Mouse (Mus musculus) natural killer cell, adult 2 months (primary cell): ENCODE results near the gene AC109138.7.
A peak's percentile ranks its signal among the peaks of the same experiment; 100 is the strongest.

Source experiments
- DNase-seq, 2 experiments: peaks; one replicate each; pipeline ENCODE4 v3.0.0; 2022; ENCODE audit warnings: low spot score in 2 of 2

AC109138.7 gene

DNA sequence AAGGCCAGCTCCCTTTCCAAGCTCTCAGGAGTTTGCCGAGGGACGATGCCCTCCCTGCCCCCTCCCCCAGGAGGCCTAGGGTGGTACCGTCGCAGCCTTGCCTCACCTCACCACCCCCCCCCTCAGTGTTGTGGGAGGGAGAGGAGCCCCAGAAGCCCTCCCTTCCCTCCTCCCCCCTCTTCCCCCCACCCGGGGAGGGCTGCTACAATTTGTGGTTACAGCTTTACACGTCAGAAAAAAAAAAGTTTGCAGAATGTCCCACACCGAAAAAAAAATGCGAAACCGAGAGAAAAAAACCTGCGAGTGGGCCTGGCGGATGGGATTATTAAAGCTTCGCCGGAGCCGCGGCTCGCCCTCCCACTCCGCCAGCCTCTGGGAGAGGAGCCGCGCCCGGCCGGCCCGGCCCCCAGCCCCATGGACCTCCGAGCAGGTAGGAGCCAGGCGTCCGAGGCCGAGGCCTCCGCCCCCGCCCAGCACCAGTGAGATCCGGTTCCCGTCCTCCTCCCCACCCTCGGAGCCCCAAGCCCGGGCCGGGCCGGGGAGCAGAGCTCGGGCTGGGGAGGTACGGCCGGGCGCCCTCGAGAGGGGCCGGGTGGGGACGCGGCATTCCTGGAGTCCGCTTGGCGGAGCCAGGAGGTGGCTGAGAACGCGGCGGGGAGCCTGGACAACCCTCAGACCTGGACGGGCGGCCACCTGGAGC lies at the start of gene AC109138.7, which contains the start of gene Clcf1:
AC109138.7 (plus strand) TSS at position 287 of the 700 bp plus-strand sequence.
Clcf1 (plus strand) TSS at position 168 of the 700 bp plus-strand sequence.
- DNase-seq, result peak; percentile 87 to 90

DNA sequence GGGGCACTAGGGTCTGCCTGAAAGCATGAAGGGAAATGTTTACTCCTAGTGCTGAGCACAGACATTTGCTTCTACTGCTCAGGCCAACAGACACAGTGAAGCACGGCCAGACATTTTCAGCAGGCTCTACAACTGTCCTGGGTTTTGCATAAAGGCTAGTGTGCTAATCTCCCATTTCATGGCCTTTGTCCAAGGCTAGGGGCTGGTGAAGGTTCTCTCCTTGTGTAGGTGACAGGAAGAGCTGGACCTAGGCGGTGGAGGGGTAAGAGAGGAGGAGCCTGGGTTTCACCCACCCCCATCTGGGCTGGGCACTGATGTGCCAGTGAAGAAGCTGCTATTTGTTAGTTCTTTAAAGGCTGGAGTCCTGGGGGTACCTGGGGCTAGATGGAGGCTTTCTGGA lies 49.4 kb upstream of the AC109138.7 start:
- no peak for DNase-seq

GRCm38 (mm10) chr19:4166678-4167476 lies 47.3 kb upstream of the AC109138.7 start:
- no peak for DNase-seq

DNA sequence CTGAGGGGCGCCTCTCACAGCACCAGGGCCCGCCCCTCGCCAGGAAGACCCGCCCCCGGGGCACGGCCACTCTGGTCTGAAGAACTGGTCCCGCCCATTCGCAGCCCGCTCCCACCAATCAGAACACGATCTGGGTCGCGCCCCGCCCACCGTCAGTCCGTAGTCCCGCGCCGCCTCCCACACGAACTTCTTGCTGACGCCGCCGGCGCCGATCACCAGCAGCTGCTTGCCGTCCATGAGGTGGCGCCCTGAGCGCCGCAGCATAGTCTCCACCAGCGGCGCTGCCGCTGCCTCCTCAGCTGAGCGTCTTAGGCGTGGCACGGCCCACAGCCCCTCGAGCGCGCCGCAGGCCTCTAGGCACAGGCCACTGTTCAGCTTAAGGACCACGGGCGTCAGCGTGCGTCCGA lies 44.8 kb upstream of the AC109138.7 start:
- peak; percentile 99 for DNase-seq

DNA sequence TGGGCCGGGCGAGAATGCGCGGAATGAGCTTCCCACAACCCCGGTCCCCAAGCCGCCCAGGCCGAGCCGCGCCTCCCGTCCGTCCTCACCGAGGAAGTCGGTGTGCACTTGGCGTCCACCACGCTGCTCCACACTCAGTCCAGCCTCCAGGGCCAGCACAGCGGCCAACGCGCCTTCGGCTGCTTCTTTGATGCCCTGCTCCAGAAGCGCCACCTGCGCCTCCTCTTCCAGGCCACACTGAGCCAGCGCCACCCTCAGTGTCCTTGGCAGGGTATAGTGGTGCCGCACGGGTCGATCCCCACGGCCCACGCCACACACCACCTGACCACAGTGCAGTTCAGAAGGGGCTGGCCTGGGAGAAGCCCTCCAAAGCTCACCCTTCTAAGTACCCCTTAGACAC lies 44.3 kb upstream of the AC109138.7 start:
- no peak for DNase-seq

DNA sequence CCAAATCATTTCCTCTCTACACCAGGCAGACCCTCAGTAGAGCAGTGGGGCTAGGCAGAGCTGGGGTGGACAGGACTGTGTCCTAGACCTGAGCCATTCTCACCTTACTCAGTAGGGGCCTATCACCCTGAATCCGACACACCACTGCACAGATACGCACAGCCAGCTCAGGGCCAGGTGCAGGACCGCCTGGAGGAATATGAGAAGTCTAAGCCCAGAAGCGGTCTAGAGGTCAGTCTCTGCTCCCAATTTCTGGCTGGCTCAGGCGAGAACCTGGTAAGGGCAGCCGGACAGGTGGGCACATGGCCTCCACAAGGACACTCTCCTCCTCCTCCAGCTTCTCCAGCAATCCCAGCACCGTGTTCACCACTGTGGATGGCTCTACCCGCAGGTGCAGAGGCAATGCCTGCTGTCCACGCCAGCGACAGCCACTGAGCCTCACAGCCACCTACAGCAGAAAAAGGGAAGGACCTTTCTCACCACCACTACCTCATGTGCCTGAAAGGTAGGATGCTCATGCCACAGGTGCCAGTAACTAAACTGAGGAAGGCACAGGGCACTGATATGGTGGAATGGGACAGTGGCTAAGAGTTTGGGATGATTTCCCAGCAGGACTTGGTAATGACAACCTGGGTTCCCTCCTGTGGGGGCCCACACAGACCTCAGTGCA lies 43.3 kb upstream of the AC109138.7 start:
- DNase-seq, result no peak

GRCm38 (mm10) chr19:4171393-4172290 lies 42.5 kb upstream of the AC109138.7 start:
- DNase-seq, result no peak

DNA sequence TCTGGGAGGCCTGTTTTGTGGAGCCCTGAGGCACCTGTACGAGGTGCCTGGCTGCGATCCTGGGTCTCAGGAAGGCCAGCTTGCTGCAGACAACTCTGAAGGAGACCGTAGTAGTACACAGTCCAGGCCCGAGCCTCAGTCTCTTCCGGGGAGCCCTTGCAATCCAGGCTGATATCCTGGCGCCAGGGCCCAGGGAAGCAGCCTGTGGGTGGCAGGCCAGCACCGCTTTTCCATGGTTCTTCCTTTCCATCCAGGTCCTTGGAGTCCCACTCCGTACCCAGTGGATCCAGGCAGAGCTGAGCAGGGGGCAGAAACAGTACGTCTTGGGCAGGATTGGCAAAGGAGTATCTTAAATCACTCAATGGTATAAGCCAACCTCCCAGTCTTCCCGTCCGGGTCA lies 41.2 kb upstream of the AC109138.7 start:
- DNase-seq, result no peak

DNA sequence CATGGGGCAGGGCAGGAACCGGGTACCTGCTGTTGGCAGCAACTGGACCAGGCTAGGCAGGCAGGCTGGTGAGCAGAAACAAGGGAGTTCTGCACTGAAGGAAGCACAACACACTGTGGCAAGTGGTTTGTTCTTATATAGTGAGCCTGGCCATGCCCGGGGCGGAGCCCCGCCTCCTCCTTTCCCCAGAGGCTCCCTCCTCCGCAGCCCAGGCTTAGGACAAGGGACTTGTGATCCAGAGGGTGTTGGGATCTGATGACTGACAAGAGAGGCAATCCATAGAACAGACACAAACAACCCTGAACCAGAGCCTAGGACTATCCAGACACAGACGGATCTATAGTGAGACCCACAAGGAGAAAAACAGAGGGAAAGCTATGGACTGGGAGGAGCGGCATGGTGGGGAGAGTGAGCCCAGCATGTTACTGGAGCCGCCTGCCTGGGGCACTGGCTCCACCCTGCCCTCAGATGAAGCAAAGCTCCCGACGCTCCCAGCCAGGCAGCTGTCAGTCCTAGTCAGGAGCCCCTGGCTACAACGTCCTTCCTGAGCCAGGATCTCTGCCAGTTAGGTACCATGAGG lies 38.7 kb upstream of the AC109138.7 start, which contains the start of gene Carns1:
Carns1 (minus strand) TSS at position 112 of the 580 bp plus-strand sequence.
- DNase-seq, result no peak

GRCm38 (mm10) chr19:4180411-4180810 lies 33.7 kb upstream of the AC109138.7 start:
- no peak for DNase-seq

DNA sequence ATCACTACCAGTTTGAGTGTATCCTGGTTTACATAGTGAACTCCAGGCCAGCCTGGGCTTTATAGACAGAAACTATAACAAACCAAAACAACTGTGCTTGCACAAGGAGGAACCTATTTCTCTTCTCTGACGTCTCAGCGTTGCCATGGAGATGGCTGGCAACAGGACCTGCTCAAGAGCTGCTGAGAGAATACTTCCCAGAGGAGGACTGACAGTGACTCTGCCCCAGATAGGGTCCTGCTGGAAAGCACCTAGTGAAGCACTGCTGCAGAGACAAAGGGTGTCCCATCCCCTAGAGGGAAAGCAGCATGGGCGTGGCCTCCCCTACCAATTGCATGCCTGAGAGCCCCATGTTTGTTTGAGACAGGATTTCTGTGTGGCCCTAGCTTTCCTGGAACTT lies 32.3 kb upstream of the AC109138.7 start:
- DNase-seq, result peak; percentile 55 to 81

GRCm38 (mm10) chr19:4183689-4184088 lies 30.5 kb upstream of the AC109138.7 start:
- no peak for DNase-seq

- DNase-seq, result peak; percentile 77
Observed at GRCm38 (mm10) chr19:4184976-4185975, 28.9 kb upstream of the AC109138.7 start.

DNA sequence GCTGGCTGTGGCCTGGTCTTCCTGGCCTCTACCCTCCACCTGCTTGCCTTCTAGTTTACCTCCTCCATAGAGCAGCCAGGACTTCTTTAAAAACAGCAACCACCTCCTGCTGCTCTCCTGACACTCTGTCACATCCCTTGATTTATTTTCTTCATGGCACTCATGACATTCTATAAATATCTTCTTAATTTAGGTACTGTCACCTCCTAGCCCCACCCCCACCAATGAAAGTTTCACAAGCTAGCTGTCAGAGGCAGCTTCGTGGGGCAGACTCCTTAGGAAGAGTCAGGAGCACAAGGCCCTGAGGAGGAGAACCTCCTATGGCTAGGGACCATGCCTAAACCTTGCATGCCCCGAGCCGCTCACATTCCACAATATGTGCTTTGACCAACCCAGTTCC lies 26.9 kb upstream of the AC109138.7 start:
- no peak for DNase-seq

- DNase-seq, result no peak
Observed at GRCm38 (mm10) chr19:4189051-4189620, 25.0 kb upstream of the AC109138.7 start.

GRCm38 (mm10) chr19:4190831-4191334 lies 23.3 kb upstream of the AC109138.7 start, which contains the start of gene Tbc1d10c:
Tbc1d10c (minus strand) TSS chr19:4191284.
- DNase-seq, result peak; percentile 79 to 87

GRCm38 (mm10) chr19:4191528-4192250 lies 22.5 kb upstream of the AC109138.7 start, which contains the start of gene Ppp1ca:
Ppp1ca (plus strand) TSS chr19:4192065.
- peak; percentile 91 to 96 for DNase-seq
